Mouse (Mus musculus): Measurements from ENCODE around the gene Mrps12.

Gene Mrps12

DNA sequence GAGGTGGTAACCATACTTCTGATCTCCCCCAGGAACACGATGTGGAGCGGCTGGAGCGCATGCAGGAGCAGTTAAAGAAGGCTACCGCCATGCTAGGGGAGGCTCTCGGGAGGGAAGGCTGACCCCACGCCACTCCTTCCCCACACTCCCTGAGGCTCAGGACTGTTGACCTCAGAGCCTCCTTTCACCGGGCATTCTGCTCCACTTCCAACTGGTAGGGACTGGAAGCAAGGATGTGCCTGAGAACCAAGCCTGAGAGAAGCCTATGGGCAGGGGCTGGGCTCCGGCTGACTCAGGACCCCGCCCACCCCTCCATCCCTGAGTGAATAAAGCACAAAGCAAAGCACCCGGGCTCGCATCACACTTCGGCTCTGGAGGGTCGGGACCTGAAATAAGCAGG is 17.0 kb upstream of the Mrps12 start:
- DNase-seq = no peak

DNA sequence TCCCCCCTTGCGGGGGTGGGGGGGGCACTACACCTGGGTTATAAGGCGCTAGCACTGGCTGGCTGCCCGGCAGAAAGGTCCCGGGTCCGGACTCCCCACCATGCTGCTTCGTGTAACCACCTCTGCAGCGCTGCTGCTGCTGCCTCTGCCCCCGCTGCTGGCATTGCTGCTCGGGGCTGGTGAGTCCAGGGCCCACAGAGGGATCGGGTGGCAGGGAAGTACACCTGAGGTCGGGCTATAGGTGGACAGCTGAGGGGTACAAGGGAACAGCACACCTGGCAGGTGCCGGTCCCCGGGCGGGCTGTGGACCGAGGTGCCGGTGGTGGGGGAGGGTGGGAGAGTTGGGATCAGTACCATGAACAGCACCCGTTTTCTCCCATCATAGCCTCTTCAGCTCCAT is 14.5 kb upstream of the Mrps12 start, which contains the start of gene Ccer2:
Gene Ccer2, plus strand, starts transcription at position 96 of the 400 bp plus-strand sequence.
- no peak for DNase-seq

GRCm38 (mm10) chr7:28749935-28750334 is 8.3 kb upstream of the Mrps12 start:
- no peak for DNase-seq

GRCm38 (mm10) chr7:28741368-28741708 is 282 bp downstream of the Mrps12 start:
- DNase-seq = no peak

DNA sequence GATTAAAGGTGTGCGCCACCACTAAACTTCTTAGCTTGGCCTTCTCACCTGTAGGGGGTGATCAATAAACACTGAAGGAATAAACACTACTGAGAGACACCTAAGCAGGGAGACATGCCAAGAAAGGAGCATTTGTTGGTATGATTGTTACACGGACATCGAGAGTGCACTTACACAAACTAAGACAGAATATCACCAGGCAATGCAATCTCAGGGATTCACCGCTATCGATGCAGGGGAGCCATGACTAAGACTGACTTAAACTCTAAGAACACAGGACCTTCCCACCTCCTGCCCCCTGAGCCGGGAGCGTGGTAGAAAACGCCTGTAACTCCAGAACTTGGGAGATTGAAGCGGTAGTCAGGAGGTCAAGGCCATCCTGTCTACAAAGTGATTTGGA is 671 bp downstream of the Mrps12 start:
- DNase-seq = no peak

GRCm38 (mm10) chr7:28739829-28740228 is 1.8 kb downstream of the Mrps12 start:
- no peak for DNase-seq

- no peak for DNase-seq
These were observed 5.9 kb downstream of the Mrps12 start for GRCm38 (mm10) chr7:28735701-28736100.

DNA sequence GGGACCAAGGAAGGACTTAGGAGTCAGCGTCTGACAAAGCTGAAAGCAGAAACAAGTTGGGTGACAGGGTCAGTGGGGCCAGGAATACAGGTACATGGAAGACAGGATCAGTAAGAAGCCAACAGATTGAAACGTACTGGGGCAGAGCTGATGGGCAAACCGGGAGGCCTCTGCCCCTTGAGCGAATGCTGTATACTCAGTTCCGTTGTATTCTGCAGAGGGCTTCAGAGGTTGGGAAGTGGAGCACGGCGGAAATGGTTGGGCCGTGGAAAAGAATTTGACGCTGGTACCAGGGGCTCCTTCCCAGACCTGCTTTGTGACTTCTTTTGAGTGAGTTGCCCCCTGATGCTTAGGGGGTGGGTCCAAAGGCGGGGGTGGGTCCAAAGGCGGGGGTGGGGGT is 8.4 kb downstream of the Mrps12 start:
- DNase-seq = no peak

DNA sequence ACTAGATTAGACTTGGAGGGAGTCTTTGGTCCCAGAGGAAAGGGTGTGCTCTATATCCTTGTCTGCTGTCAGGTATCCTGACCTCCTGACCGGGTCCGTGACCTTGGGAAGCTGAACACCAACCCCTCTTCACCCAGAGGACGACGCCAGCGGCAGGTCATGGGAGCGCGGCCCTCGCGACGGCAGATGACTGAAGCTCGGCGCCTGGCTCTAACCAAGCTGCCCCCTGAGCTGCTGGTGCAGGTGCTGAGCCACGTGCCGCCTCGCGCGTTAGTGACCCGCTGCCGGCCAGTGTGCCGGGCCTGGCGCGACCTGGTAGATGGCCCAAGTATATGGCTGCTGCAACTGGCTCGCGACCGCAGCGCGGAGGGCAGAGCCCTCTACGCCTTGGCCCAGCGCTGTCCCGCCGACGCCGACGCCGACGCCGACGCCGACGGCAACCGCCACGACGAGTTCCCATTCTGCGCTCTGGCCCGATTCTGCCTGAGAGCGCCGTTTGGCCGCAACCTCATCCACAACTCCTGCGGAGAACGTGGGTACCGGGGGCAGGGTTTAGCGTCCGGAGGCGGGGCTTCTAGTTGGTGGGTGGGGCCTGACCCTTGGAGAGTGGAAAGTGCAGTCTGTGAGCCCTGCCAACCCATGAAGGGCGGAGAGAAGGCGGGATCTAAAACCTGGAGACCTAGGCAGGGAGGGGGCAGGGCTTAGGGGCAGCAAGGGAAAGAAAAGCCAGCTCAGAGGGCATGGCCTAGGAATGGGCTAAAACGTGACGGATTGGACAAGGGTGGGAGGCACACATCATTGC is 9.1 kb downstream of the Mrps12 start:
- DNase-seq = no peak

- DNase-seq = peak; percentile 44
These were observed 13.8 kb downstream of the Mrps12 start for GRCm38 (mm10) chr7:28727649-28728340.

- DNase-seq = peak; percentile 84
These were observed 15.0 kb downstream of the Mrps12 start for GRCm38 (mm10) chr7:28726600-28726999.

GRCm38 (mm10) chr7:28724613-28725012 is 17.0 kb downstream of the Mrps12 start:
- no peak for DNase-seq

GRCm38 (mm10) chr7:28722079-28722478 is 19.5 kb downstream of the Mrps12 start:
- no peak for DNase-seq

DNA sequence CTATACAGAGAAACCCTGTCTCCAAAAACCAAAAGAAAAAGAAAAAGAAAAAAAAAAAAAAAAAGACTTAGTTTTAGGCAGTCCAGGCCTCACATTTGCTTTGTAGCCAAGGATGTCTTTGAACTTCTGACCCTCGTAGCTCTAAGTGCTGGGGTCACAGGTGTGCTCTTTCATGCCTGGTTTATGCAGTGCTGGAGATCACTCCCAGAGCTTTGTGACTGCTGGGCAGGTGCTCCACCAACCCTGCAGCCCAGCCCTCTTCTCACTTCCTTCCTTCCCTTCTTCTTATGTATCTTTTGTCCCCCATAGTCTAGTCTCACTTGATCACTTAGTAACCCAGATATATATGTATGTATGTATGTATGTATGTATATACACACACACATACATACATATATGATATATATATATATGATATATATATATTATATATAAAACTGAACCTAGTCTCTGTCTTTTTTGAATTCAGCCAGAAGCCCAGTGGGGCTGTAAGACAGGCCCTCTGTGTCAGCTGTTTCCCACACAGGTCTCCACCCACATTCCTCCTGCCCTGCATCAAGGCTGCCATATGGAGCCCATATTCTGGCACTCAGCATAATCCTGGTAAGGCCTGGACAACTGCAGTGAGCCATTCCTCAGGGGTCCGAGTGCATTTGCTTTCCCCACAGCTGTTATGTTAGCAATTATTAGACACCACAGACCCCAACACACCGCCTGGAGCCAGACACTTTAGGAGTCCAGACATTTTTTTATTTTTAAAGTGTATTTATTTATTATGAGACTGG is 20.7 kb downstream of the Mrps12 start:
- no peak for DNase-seq

DNA sequence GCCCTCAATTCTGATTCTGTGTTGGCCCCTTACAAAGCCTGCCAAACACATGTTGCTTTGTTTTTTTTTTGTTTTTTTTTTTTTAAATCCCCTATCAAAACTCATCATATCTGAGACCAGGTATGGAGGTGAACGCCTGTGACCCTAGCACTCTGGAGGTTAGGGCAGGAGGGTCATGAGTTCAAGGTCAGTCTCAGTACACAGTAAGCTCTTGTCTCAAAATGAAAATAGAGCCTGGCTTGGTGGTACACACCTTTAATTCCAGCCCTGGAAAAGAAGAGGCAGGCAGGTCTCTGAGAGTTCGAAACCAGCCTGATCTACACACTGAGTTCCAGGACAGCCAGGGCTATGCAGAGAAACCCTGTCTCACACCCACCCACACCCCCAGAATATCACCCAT is 22.0 kb downstream of the Mrps12 start:
- no peak for DNase-seq

- DNase-seq = no peak
These were observed 22.5 kb downstream of the Mrps12 start for GRCm38 (mm10) chr7:28719159-28719558.

DNA sequence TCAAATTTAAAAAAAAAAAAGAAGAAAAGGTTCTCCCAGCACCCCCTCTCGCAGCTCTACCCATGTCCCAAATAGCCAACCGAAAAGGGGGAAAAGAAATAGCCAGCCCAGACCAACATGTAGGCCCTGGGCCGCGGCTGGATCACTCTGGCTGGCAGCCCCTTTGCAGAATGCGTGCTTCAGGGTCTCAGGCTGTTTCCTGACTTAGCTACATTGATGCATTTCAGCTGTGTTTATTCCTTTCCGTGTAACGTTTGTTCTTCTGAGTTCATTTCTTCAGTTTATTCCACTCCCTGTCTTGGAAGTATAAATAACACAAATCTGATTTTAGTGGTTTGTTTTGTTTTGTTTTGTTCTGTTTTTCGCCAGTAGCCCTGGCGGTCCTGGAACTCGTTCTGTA is 23.9 kb downstream of the Mrps12 start:
- no peak for DNase-seq

- DNase-seq = no peak
These were observed 24.9 kb downstream of the Mrps12 start, which contains the start of gene Fbxo17 for GRCm38 (mm10) chr7:28716590-28717281. Gene Fbxo17, plus strand, starts transcription at chr7:28716804.

DNA sequence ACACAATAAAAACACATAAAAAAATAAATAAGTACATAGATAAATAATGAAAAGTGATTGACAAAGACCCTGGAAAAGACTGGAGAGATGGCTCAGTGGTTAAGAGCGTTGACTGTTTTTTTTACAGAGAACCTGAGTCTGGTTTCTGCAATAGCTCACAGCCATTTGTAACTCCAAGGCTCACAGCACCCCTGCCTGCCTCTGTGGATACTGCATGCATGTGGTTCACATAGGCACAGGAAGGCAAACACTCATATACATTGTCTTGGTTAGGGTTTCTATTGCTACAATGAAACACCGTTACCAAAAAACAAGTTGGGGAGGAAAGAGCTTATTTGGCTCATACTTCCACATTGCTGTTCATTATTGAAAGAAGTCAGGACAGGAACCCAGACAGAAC is 26.0 kb downstream of the Mrps12 start:
- DNase-seq = no peak

DNA sequence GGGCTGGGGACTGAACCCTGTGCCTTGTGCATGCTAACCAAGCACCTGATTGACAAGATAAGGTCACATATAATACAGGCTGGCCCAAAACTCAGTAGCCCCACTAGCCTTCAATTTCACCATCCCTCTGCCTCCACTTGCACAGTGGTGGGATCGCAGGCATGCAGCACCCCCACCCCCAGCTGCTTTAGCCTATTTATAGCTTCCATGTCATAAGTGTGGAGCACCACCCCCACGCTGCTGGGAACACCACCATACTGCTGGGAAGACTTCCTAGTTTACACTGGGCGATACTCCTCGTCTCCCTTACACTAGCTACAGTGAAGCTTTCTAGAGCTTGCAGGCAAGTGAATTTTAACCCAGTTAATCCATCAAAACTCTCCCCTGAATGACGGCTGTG is 27.0 kb downstream of the Mrps12 start:
- DNase-seq = peak; percentile 43

GRCm38 (mm10) chr7:28710962-28711361 is 30.7 kb downstream of the Mrps12 start:
- DNase-seq = no peak

DNA sequence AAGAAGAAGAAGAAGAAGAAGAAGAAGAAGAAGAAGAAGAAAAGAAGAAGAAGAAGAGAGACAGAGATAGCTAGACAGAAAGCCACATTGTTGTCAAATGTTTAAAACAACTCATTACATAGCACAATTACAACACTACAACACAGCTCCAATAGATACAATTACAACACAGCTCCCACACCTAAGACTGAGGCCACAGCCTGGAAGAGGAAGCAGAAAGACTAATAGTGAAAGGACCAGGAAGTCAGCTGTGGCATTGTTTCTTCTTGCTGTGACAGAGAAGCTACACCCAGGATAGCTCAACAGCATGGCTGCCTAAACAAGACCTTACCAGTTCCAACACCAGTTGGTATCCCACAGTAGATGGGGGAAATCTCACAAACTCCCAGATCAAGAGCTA is 32.2 kb downstream of the Mrps12 start:
- no peak for DNase-seq

DNA sequence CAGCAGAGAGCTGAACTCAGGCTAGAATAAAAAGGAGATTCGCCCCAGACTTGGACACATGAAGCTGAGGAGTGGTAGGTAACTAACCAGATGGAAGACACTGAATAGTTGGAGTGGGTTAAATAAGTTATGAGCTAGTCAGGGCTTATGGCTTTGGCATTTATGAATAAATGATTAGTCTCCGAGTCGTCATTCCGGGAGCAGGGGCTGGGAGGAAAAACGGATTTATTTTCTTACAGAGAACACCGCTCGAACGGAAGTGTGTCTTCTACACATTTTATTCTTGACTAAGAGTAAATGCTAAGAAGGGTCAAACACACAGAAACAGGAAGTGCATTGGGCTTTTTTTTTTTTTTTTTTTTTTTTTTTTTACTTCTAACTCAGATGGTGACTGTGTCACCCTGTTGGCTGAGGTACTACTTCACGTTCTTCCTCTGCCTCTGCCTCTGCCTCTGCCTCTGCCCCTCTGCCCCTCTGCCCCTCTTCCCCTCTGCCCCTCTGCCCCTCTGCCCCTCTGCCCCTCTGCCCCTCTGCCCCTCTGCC is 38.9 kb downstream of the Mrps12 start:
- no peak for DNase-seq
